Mouse (Mus musculus) kidney, adult 18-20 months (tissue): Measurements from ENCODE around the gene Apbb1.

Experiments
- DNase-seq: peaks from one replicate; pipeline ENCODE4 v3.0.0; 2021

Apbb1 gene

DNA sequence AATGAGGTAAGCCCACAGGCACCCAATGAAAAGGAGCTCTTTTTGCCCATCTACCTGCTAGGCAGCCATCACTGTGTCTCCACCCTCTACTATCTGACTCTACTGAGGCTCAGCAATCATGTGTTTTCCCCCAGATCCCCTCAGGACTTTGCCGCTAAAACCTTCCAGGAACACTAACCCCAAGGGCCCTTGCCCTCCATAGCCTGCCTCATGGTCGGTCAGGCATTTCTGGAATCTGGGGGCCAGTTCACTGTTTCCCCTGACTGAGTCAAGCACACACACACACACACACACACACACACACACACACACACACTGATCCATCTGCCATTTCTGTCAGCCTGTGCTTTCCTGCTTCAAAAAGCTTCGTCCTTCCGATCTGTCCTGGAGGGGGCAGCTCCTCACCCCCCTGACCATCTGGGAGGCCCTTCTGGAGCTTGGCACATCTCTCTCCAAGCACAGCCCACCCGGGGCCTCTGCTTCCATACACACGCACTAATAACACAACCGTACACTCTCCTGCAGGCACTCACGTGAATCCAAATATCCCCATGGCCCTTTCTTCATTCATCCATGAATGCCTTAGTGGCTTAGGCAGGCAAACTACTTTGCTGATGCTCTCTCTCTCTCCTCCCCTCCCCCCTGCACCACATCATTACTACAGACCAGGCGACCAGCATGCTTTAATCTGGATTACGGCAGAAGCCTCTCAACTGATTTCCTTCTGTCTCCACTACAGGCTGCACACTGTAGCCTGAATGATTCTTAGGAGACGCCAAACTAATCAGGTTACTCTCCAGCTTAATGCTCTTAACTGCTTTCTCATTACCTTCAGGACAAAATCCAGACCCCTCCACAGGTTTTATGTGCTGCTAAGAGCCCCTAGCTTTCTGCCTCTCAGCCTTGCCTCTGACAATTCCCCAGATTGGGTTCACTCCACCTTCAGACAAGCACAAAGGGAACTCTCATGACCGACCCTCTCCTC is 11.6 kb downstream of the Apbb1 start:
- DNase-seq: no peak

- peak; percentile 19 for DNase-seq
Measured at GRCm38 (mm10) chr7:105568988-105569471, 12.4 kb downstream of the Apbb1 start.

DNA sequence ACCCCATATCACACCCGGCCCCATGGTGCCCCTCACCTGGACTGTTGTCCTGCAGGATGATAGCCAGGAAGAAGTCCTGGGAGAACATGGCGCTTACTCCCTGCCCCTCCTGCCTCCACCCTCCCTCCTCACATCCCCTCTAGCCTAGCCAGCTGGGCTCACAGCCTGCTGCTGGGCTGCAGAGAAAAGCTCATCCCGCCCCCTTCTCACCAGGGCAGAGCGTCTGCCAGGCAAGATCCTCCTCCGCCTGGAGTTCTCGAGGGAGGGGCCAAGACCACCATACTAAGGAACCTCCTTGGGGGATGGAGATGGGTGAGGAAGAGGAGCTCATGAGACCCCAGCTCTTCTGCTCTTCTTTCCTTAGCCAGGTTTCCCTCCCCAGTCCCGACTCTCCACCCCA is 12.9 kb downstream of the Apbb1 start:
- no peak for DNase-seq

- no peak for DNase-seq
Measured at GRCm38 (mm10) chr7:105565071-105565836, 16.2 kb downstream of the Apbb1 start.

- no peak for DNase-seq
Measured at GRCm38 (mm10) chr7:105563367-105563766, 18.1 kb downstream of the Apbb1 start.

DNA sequence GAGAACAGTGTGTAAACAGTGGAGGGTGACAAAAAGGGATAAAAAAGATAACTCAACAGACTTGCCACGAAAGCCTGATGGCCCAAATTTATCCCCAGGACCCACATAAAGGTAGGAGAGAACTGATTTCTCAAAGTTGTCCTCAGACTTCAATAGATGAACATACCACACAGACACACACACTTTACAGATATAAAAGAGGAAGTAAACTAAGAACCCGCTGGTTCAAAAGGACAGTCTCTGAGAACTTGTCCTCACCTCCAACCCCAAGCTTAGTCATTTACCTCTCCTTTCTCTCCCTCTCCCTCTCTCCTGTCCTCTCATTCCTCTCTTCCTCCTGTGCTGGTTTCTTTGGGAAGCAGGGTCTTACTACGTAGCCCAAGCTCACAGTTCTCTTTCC is 19.1 kb downstream of the Apbb1 start:
- DNase-seq: no peak

DNA sequence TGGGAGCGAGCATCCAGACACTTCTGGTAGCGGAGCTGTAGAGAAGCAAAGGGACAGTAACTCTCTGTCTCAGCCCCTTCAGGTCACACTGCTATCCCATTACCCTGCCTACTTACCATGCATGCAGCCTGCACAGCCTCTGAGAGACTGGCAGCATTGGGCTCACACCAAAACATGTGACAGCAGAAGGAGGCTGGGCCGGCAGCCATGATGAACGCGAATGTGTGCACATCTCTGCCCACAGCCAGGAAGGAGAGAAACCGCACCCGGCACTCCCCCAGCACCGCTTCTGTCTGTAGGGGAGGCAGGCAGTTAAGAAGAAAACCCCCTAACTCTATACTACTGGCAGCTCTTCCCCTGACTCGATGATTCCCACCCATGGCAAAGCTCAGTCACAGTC is 22.4 kb downstream of the Apbb1 start:
- DNase-seq: no peak

DNA sequence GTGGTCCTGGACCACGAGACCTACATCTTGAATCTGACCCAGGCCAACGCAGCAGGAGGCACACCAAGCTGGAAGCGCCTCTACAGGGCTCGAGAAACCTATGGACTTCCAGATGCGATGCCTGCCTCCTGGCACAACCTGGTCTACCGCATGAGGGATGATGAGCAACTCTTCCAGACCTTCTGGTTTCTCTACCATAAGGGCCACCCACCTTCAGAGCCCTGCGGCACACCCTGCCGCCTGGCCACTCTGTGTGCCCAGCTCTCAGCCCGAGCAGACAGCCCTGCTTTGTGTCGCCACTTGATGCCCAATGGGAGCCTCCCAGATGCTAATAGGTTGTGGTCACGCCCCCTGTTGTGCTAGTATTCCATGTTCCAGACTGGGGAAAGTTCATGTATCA is 23.8 kb downstream of the Apbb1 start:
- DNase-seq: no peak

- no peak for DNase-seq
Measured at GRCm38 (mm10) chr7:105556406-105556805, 25.0 kb downstream of the Apbb1 start.

GRCm38 (mm10) chr7:105555571-105555970 is 25.9 kb downstream of the Apbb1 start:
- no peak for DNase-seq

DNA sequence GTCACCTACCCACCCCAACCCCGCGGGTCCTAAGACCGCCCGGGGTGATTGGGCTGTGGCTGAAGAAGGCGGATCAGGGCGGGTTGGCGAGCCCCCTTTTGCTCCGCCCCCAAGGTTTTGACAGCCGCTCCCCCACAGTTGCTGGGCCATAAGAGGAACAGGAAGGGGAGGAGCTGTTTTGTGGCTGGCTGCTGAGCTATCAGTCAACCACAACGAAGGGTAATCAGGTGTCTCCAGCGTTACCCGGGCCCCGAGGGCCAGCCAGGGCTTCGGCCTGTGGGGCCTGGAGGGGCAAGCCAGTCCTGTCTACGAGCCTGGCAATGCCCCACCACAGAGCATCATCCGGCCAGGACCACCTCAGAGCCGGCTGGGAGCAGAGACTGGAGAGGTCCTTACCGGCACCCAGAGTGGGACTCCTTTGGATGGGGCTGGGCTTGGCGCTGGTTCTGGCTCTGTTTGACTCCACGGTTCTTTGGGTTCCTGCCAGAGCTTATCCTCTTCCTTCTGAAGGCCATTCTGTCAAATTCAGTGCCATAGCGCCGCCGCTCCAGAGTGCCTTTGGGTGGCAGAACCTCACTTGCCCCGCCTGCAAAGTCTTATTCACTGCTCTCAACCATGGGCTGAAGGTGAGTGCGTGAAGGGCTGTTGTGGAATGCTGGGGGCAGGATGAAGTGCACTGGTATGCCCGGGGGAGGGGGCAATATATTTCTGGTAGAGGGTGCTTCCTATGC is 27.1 kb downstream of the Apbb1 start, which contains the start of gene Smpd1:
Gene Smpd1, plus strand, starts transcription at position 149 of the 731 bp plus-strand sequence.
- DNase-seq: peak; percentile 91

DNA sequence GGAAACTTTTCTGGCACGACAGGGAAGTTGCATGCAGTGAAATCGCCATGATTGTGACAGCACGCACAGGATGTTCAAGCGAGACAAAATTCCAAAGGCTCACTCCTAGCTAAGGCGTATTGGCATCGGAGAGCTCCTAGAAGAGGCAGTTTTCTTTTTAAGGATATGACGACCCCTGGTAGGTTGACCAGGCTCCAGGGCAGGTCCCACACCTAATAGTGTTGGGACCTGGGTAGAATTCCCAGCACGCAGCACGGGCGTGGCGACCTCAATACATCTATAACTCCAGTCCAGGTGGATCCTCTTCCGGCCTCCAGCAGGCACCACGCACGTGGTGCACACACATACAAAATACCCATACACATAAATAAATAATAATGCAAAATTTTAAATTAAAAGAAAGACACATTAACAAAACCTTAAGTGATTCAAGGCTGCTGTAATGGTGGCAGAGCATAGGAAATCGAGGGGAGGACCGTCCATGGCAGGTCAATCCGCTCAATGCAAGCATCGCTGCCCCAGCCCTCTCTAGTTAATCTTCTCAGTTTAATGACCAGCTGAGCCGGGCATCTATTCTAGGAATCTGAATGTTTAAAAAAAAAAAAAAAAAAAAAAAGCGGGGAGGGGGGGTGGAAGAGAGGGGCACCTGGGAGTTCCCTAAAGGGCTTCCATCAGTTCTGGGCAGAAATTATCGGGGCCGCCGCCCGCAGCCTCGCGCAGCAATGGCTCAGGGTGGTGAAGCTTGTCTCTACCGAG is 27.8 kb downstream of the Apbb1 start:
- DNase-seq: no peak

DNA sequence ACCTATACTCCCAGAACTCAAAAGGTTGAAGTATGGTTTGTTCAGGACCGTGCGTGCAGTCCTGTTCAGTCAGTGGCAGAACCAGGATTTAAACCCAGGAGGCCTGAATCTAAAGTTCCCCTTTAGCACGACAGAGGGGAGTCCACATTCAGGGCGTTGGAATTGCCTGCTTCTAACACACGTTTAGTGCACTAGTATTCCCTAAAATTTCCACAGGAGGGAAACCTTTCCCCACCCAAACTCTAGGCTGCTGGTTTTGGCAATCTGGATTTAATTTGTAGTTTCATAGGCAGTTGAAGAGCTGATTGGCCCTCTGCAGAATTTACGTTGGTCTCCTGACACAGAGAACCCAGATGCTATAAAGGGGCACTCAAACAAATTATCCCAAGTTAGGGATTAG is 32.4 kb downstream of the Apbb1 start:
- DNase-seq: no peak

GRCm38 (mm10) chr7:105547970-105548369 is 33.5 kb downstream of the Apbb1 start:
- DNase-seq: no peak

DNA sequence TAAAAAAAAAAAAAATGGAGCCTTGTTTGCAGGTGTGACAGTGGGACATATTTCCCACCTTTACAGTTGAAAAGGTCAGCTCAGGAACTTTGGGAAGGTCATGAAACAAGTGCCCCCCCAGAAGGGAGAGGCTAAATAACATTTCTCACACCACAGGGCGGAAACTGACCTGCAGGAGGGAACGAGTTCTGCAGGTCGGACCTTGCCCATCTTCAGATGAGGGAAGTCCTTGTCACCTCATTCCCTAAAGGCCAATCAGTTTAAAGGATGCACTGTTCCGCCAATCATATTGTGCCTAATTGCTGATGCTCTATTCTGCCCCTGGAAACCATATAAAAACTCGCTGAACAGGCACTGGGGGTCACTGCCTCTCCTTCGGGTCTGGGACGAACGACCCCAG is 35.5 kb downstream of the Apbb1 start:
- DNase-seq: no peak

DNA sequence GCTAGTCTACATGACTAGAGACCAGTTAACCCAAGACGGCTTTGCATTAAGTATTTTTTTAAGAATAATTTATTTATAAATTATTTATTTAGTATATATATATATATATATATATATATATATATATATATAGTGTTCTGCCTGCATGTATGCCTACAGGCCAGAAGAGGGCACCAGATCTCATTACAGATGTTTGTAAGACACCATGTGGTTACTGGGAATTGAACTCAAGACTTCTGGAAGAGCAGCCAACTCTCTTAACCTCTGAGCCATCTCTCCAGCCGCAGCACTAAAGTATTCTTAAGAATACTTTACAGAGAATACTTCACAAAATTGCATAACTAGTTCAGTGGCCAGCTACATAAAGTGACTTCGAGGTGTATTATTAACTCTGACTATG is 47.3 kb downstream of the Apbb1 start:
- no peak for DNase-seq

GRCm38 (mm10) chr7:105528094-105528493 is 53.4 kb downstream of the Apbb1 start:
- peak; percentile 32 for DNase-seq

- peak; percentile 56 for DNase-seq
Measured at GRCm38 (mm10) chr7:105527306-105527937, 54.0 kb downstream of the Apbb1 start.

GRCm38 (mm10) chr7:105524222-105524621 is 57.2 kb downstream of the Apbb1 start:
- DNase-seq: no peak

GRCm38 (mm10) chr7:105520201-105520600 is 61.3 kb downstream of the Apbb1 start:
- peak; percentile 58 for DNase-seq

DNA sequence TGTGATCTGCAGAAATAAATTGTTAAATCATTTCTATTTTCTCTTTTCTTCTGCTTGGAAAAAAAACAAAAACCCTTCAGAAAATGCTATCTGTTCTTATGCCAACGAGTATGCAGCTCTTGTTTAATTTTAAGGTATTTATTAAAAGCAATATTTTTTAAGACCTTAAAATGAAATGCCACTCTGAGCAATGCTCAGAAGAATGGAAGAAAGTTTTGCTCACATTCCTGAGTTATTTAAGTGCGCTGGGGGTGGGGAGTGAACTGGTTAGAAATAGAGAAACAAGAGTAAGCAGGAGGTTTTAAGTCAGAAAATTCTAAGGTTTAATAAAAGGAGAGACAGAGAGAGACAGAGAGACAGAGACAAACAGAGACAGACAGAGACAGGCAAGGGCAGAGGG is 61.7 kb downstream of the Apbb1 start:
- DNase-seq: no peak

DNA sequence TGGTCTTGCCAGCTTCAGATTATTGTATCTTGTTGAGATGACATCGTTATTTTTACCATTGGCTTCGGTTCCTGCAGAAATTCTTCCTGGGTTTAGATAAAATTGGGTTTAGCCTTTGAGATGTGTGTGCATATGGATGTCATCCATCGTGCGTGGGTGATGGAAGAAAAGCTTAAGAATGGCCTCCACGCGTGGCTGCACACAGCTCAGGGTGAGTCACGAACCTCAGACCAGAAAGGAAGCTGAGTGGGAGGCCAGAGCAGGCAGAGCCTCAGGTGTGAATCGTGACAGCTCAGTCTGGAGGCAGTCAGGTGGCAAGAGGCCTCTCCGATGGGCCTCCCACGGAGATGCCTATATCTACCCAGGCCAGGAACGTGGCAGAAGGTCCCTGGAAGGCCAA is 62.1 kb downstream of the Apbb1 start:
- DNase-seq: no peak
